Mouse (Mus musculus) heart, adult 8-10 months (tissue): ENCODE data around the gene Scn3a. TPM values are rescaled to one million over a fixed set of nuclear protein-coding genes. Genes with fewer than 3 reads are reported as not detected.

Experiments used
- DNase-seq: peaks from one replicate; pipeline ENCODE4 v3.0.0; 2022; ENCODE audit warnings: low spot score
- total RNA-seq, 4 experiments: library from RNA; stranded (reverse); gene quantifications; 2 replicates each; pipeline ENCODE4 v1.2.4; 2022

The Scn3a gene
- 1 to 10 TPM in 1 of 4 experiments, under 1 TPM in 3; 0.50 to 1.5 (median 0.73) TPM for total RNA-seq

DNA sequence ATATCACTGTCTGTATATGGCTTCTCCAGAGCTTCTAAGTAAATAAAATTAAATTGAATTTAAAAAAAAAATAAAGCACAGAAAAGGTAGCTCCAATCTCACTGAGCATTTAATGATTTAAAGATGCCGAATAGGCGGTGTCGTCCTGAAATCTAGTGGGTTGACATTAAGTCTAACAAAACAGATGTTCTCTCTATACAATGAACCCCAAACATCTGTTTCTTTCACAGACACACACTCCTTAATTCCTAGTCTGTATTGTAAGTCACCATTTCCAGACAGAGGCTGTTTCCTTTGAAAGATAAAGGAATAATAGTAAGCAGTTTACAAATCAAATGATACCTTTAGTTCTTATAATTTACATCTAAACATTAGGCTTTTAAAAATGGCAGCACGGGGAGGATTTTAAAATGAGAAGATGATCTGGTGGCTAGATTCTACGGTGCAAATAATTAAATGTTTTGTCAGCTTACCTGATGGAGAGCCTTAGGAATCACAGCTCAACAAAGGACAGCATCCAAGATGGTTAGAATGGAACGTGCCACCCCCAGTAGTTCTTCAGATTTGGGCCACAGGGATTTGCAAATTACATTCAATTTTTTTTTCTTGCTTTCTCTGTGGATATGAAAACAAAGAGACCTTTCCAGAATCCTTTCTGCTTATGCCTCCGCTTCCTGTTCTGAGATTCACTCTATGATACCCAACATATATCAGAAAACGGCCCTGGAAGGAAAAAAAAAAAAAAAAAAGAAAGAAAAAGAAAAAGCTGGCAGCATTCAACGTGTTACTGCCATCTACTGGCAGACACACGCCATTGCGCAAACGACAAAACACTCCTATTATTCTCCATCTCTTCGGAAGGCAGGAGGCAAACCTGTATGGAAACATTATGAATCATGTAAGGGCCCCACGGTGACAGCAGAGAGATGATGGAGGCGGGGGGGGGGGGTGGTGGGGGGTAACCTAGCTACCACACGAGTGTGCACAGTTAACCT is at the start of gene Scn3a:
Gene Scn3a, minus strand, starts transcription at position 835 of the 995 bp plus-strand sequence.
- peak; percentile 27 for DNase-seq

DNA sequence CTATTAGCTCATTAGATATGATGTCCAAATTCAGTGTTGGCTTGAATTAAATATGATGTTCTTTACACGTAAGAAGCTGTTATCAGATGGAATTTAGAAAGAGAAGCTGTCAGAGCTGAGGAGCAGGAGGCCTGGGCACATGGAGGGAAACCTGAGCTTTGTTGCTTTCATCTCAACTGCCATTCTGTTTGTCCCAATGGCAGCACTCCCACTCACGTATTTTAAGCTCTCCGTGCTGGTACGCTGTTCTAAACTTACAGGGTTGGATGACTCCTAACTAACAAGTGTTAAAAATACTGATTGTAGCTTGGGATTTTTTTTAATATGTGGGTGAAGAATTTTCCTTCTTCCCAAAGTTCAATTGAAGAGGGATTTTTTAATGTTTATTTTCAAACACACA is 44.5 kb upstream of the Scn3a start:
- DNase-seq: no peak

DNA sequence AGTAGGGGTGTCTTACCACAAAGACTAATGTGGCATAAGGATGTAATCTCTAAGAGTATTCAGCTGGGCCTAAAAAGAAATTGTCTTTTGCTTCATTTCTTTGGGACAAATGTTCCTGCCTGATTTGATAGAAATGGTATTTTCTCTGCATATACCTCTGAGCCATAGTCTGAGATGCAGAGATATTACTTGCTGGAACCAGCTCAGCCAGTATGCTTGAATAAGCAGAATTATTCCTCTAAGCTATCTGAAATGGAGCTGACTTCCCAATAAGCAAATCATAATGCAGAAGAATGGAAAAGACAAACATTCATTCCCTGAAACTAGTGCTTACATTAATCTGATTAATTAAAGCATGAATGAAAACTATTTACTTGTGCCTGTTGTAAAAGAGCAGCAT is 40.4 kb upstream of the Scn3a start:
- DNase-seq: no peak

DNA sequence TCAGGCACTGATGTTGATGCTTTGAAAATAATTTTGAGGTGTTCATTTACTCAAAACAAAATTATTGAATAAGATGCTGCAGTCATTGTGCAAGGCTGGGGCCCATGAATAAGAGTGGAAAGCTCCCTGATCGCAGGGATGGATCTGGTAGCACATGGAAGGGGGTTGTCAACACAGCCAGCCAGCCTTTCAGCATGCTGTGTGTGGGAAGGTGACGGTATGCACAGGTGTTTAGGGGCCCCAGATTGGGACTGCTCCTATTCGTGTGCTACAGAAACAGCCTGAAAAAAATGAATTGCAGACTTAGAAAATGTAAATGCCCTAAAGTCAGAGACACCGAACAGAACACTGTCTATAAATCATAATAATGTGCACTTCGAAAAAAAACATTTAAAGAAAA is 20.3 kb upstream of the Scn3a start:
- no peak for DNase-seq

DNA sequence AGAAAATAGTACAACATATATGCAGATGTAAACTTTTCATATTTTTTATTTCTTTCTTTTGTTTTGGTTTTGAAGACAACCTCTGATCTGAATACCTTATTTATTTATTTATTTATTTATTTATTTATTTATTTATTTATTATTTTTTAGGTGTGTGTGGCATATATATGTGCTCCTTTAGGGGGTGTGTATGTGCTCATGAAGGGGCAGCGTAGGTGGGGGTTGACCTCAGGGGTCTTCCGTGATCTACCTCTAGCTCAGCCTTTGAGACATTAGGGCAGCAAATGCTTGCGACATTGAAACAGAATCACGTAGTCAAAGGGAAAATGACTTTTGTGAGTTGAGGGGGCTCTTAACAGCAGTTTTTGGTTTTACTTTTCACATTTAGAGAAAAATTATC is 498 bp upstream of the Scn3a start:
- DNase-seq: no peak

DNA sequence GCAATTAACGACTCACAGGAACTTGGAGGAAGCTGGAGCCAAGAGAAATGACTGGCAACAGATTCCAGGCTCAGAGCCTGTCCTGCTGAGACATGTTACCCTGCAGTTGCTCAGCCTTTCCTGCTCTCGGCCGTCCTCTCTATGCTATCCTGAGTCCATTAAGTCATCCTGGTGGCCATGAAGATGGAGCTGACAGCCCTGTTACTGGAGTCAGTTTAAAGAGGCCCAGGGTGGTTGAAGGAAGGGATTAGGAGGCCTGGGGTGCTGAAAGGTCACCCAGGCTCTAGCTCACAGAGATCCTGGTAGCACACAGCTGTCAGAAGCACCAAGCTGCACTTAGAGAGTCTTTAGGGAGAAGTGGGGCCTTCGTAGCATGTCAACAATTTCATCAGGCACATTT is 3.5 kb downstream of the Scn3a start:
- no peak for DNase-seq

DNA sequence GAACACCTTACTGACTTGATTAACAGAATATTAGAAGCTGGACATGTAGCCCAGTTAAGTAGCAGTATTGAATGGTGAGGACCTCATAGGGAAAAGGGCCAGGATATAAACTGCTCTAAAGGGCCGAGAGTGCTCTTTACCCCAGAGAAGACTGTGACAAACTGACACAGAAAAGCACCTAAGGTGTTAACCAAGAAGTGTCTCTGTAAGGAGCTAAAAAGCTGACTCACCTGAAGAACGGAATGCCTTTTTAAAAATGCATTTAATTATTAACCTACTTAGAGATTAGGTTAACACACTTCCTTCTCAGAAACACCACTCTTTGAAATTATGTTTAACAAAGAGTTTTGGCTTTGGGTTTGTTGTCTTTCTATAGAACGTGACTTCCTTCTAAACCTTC is 9.7 kb downstream of the Scn3a start:
- DNase-seq: no peak

DNA sequence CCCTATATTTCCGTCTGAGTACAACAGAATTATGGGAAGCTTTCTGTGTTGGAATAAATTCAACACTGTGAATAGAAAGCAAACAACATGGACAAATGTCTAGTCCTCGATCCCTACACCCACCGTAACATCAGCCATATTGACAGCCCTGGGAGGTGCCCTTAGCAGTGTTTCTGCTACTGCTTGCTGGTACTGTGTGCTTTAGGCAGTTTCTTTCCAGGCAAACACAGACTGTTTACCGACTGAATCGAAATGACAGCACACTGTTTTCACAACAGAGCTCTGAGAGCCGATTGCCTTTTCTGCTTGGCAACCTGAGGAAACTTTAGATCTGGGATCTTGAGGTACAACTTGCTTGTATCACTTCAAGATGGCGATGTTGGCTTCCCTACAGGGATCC is 12.8 kb downstream of the Scn3a start:
- DNase-seq: no peak

DNA sequence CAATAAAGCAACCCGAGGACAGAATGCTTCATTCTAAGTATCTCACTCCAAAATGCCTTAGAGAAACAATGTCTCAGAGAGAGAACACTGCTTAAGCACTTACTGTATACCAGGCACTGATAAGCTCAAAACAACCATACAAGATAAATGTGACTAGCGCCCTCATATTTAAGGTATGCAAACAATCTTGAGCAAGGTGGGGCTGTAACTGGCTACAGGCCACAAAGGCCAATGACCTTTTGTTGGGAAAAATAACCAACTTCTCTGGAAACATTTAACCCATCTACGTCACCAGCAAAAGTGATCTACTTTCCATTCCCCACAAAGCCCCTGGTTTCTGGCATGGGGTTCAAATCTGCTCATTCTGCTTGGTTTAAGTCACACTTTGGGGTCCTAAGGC is 14.0 kb downstream of the Scn3a start:
- no peak for DNase-seq

DNA sequence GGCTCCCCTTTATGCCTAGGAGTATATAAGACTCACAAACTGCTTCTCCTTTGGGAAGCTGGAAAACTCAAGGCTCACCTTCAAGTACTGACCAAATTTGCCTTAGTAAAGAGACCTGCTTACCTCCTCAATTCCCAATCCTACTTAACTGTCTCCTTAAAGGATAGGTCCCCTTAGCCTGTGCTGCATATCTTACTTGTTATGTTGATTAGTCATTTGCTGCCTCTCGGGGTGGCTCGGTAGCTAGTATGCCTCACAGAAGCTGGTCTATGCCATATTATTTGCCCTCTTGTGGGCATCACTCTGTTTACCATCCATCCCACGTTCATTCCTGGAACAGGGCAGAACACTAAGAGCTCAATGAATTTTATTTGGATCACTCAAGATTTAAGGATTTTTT is 14.7 kb downstream of the Scn3a start:
- DNase-seq: no peak

DNA sequence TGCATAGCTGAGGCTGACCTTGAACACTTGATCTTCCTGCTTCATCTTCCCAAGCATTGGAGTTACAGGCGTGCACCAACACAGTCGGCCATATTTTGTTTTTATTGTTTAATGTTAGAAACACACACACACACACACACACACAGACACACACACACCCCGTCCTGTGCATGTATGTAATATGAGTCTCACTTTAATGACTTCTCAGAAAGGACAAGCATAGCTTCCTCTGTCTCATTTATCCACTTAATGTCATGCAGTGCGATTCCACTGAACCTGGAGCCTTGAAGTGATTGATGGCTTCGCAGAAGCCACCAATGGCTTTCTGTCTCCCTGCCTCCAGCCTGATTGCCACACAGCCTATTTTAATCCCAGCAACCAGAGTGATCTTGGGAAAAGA is 15.2 kb downstream of the Scn3a start:
- DNase-seq: no peak

DNA sequence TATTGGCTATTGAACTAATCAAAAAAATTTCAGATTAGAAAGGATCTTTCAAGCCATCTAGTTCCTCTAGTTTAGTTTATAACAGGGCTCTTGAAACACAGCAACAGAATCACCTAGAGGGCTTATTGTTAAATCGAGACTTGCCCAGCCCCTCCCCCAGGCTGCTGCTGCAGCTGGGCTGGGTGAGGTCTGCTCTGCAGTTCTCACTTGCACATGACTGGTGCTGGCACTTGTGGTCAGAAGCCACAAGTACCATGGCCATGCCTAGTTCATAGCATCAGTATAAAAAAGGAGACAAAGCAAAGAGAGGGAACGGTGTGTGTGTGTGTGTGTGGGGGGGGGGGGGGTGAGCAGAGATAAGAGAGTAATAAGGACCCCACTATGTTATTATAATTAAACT is 15.7 kb downstream of the Scn3a start:
- no peak for DNase-seq

DNA sequence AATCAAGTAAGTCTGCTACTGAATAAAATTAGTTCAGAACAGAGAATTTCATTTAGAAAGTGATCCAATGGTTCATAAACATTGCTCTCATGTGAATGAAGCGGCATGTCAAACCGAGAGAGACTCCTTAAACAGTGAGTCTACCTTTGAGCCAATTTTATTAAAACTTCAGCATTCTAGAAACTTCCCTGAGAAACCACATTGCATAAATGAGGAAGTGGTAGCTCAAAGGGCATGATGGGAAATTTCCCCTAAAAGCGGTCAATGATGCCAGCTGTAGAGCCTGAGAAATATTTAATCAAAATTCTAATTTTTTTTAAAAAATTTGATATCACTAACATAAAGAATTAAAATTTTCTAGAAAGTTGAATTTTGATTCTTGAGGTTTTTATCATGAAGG is 16.9 kb downstream of the Scn3a start:
- no peak for DNase-seq

DNA sequence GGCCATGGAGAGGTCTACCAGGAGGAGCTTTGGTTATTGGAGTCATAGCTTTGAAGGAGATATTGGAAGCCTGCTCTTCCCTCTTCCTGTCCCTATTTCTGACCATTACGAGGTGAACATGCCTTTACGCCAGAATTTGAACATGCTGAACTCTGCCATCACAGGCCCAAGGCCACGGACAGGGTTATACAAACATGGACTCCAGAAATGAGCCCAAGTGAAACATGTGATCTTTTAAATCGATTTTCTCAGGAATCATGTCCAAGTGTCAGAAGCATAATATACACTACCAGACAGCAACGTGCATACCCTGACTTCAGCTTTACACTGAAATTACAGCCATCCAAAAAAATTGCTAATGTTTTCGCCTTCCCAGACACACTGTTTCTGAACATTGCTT is 18.8 kb downstream of the Scn3a start:
- no peak for DNase-seq

DNA sequence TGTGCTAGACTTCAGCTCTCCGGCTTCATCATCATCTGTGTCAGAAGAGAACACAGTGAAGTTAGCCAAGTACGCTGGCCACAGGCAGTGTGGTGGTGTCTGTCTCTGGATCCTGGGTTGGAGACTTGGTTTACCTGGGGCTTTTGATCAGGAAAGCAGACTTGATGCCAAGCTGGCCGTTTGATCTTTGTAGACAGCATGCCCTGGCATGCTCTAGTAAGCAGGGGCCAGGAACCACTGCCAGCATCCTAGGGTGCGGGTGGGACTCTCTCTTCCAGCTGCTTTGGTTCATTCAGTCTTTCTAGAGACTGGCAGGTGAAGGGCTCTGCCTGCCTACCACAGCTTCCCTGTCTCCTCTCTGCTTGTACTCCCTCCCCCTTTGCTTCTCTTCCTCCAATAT is 20.1 kb downstream of the Scn3a start:
- no peak for DNase-seq

DNA sequence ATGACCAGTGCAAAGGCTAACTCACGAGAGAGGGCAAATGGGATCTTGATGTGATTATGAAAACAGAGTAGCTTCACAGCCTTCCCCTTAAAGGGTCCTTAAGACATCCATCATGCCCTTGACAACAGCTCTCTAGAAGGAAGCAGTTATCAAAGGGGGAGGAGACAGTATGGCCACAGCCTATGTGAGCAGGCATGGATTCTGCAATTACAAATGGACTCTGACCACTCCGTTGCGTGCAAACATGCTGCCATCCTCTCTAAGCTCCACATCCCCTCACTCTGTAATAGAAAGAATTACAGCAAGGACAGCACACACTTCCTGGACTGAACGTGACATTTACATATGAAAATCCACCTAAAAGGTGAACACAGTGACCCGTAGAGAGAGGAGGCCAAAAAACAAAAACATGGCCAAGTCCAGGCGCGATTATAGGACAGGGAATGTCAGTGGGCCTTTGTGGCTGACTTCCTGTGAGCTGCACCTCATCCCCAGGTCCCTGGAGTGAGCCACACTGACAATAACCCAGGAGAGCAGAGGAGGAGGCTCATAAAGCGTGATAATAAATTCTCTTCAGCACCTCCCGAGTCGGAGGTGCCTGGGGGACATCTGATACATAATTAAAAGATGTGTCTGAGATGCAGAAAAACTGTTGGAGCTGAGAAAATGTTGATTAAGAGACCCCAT is 24.4 kb downstream of the Scn3a start:
- no peak for DNase-seq

DNA sequence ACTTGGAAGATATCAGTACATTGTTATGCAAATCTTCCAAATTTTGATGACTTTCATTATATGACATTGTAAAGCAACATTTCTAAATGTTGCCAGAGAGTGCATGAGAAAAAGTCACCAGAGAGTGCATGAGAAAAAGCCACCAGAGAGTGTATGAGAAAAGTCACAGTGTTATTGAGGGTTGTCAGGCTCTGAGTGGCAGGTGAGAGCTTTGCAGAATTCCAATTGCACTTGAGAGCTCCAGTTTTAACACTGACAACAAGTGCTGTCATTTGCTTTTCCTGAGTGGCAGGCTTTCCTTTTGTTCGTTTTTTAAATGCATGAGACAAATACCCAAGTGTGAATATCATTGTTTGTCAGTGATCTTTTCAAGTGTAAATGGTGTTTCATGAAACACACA is 25.6 kb downstream of the Scn3a start:
- DNase-seq: no peak

DNA sequence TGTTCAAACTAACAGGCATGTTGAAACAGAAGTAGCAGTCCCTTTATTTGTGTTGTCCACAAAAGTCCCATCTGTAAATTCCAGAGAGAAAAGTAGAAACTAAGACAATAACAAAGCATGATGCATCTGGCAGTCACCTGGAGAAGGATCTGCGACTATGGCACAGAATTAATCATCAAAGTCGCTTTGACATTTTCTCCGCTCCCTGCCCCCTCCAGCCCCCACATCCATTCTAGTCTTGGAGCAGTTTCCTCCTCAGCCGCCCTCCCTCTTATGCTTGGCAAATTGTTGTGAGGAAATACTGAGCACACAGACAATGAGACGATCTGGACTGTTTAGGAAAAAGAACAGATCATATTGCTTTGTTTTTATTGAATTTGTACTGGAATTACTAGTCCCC is 29.0 kb downstream of the Scn3a start:
- DNase-seq: no peak

DNA sequence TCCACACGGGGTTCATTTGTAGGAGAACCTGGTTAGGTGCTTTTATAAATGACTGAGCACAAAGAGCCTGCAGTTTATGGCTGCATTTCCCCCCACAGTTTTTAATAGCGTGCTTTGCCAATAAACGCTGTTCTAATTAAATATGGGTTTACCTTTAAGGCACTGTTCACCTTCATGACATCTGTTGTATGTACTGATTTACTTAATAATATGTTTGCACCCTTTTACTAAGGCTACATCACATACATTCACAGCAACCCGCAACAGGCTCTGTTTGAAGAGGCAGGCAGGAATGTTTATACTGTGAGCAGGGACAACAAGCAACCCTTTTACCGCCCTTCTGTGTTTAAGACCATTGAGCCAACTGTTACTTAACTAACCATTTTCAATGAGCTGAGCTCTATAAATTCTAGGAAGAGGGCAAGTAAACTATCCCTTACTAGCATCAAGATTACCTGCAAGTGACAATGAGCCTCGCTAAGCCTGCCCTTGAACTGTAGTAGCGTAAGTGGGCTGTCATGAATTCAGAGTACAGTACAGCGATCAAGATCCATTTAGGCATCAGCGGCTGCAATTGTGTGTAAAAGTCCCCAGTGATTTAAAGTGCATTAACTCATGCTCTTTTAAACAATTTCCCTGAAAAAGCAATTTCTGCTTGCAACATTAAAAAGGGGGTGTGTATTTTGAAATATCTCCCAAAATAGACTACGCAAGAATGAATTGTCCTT is 35.1 kb downstream of the Scn3a start:
- no peak for DNase-seq

DNA sequence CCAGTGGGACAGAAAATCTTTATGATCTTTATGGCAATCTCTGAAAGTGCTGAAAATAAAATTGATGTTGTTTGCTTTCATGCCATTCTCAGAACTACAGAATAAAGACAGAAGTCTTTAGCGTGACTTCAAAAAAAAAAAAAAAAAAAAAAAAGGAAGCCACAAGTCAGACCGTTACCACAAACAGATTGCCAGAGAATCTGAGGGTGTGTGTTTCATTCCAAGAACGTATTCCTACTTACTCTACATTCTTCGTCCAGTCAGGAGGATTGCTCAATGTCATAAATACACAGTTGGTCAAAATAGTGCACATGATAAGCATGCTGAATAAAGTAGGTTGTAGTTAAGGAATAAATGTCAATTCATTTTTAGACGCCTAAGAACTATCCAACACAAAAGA is 38.3 kb downstream of the Scn3a start:
- no peak for DNase-seq

DNA sequence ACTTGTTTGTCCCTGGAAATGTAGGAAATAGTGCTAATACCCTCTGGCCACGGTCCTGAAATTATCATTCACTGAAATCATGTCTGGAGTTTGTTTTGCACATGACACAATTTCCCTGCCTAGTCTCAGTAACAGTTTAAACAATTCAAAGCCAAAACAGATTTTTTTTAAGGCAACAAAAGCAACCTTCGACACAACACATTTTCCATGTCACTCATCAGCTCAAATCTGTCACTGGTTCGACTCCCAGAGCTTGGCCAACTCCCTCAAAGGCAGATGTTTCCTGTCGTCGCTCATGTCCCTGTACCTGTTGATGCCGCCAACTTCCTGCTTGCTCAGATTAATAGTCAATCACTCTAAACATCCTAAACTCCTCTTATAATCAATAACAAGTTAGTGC is 50.7 kb downstream of the Scn3a start:
- DNase-seq: no peak

DNA sequence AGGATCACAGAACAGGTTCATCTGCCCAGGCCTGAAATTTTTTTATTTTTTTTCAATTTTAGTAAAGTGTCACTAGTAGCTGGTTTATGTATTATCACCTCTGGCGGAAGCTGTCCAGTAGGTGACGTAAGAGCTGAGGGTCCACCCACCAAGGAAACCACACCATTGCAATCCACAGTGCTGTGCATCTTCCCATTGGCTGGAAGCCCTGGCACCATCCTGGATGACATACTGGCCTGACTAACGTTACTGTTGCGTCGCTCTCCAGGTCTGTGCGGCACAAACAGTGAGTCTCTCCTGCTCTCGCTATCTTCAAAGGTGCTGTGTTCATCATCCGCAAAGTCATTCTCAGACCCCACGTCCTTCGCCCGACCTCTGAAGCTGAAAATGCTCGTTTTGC is 59.2 kb downstream of the Scn3a start:
- no peak for DNase-seq
